Mouse (Mus musculus) gastrocnemius, postnatal 14 days (tissue): Measurements from ENCODE around the gene Adgrb3. TPM values are rescaled to one million over a fixed set of nuclear protein-coding genes. Genes with fewer than 3 reads are reported as not detected.
A peak's percentile ranks its signal among the peaks of the same experiment; 100 is the strongest.

ENCODE experiments used
- DNase-seq: peaks from one replicate; pipeline ENCODE4 v3.0.0; 2021; ENCODE audit warnings: mixed read lengths
- intact Hi-C: fragments of 180-260 bp; cut with DNase I; formaldehyde crosslinking; loops from one replicate; pipeline ENCODE4 v1.15.1; 2025; ENCODE audit warnings: low total_unique reads
- long read RNA-seq, 2 experiments: library from polyadenylated mRNA; stranded (forward); transcript quantifications; one replicate each; pipeline ENCODE4 v2.0.0; 2021
- total RNA-seq, 2 experiments: library from RNA; stranded (reverse); gene quantifications; 2 replicates each; pipeline ENCODE4 v1.2.3; 2021

Adgrb3 gene
- under 1 TPM; 0.13 to 0.18 TPM for total RNA-seq
- long read RNA-seq, experiment 1: 0 reads
- long read RNA-seq, experiment 2: 0 reads

- intact Hi-C loops: no loop called here
- no peak for DNase-seq
These were observed at the start of gene Adgrb3 for GRCm38 (mm10) chr1:25828971-25829920. Adgrb3 (minus strand) TSS chr1:25829707.

GRCm38 (mm10) chr1:25877526-25877925 is 48.0 kb upstream of the Adgrb3 start:
- no peak for DNase-seq
- intact Hi-C loops: no loop called here

GRCm38 (mm10) chr1:25857473-25857872 is 28.0 kb upstream of the Adgrb3 start:
- intact Hi-C loops: no loop called here
- DNase-seq: no peak

DNA sequence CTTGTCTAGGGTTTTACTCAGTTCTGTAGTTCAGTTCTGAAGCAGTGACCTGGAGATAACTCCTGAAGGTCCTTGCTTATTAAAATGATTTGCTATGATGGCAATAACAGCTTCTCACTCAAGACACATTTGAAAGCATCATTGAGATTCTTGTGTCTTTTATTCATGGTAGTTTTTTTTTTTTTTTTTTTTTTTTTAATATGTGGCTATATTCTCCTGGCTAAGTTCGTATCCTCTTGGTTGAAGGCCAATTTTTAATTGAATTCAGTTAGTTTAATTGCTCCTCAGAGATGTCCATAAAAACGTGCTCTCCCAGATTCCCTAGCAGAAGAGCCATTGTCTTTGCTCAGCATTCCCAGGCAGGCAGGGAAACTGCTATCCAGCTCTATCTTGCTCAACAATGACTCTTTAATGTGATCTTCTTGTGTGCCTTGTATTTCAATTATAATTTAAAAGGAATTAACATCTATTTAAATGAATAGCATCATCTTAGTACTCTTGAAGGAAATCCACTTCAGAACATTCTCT is 25.0 kb upstream of the Adgrb3 start:
- DNase-seq: no peak
- intact Hi-C loops: no loop called here

DNA sequence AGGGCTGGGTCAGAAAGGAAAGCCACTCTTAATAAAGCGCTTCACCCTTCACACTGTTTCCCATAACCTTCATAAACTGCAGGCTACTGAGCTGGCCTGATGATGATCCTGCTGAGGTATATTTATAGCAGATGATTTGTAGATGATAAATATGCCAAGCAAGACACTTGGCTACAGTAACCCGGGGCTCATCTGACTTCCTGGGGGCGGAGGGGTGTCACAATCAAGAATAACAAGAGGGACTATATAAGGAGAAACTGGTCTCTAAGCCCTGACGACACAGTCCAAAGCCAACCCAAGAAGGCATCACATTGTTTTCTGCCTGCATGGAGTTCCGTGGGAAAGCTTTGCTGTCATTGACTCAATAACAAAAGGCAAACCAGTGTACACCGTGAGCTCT is 2.8 kb upstream of the Adgrb3 start:
- intact Hi-C loops: no loop called here

DNA sequence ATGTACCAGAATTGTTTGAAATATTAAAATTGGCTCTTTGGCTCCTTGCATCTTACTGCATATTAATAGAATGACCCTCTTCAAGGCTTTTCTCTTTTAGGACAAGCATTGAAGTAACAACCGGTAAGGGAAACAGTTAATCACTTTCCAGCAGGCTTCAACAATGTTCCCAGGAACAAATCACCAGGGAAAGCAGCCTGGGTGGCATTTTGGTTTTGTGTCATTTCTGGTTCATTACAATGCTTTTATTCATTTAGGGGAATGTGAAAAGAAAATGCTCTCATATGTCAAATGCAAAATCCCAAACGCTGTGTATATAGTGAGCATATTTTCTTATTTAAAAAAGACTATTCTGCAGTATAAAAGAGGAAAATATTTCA is 2.0 kb upstream of the Adgrb3 start:
- no peak for DNase-seq
- intact Hi-C loops: no loop called here

More for the DNA sequence above, 2.8 kb upstream of the Adgrb3 start:
- no peak for DNase-seq

DNA sequence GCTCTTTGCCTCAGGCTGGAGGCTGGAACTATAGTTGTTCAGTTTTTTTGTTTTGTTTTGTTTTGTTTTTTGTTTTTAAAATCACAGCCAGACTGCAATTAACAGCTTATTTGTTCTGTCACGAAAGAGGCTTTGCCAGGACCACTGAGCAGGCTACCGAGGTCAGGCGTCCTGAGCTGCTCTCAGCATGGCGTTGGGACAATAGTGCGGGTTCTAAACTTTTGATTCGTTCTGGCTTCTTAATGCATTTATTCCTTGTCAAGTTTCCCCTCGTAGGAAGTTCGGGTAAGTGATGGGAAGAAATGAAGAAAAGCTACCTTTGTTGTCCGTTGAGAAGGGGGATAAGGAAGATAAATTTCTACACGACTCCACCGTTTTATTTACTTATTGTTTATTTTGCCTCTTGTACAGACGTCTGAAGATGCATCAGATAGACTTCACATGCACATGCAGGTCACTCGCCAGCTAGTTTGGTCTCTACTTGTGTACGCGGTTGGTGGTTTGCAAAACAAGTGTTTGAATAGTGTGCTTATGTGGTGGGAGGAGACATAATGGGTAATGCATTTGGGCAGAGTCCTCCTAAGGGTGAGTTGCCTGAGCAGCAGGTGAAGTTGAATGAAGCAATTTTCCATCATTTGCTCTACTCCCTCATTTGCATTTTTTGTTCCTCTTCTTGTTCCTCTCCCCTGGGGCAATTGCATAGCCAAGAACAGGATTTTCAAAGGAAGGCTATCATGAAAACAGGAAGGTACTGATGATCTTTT is 1.4 kb upstream of the Adgrb3 start:
- no peak for DNase-seq
- intact Hi-C loops: no loop called here

- peak; percentile 14 for DNase-seq
- intact Hi-C loops: no loop called here
These were observed 629 bp upstream of the Adgrb3 start for GRCm38 (mm10) chr1:25829921-25830751.

GRCm38 (mm10) chr1:25828071-25828755 is 1.3 kb downstream of the Adgrb3 start:
- intact Hi-C loops: no loop called here
- no peak for DNase-seq

GRCm38 (mm10) chr1:25827436-25827835 is 2.1 kb downstream of the Adgrb3 start:
- intact Hi-C loops: no loop called here
- DNase-seq: no peak

GRCm38 (mm10) chr1:25826771-25827170 is 2.7 kb downstream of the Adgrb3 start:
- intact Hi-C loops: no loop called here
- DNase-seq: no peak

DNA sequence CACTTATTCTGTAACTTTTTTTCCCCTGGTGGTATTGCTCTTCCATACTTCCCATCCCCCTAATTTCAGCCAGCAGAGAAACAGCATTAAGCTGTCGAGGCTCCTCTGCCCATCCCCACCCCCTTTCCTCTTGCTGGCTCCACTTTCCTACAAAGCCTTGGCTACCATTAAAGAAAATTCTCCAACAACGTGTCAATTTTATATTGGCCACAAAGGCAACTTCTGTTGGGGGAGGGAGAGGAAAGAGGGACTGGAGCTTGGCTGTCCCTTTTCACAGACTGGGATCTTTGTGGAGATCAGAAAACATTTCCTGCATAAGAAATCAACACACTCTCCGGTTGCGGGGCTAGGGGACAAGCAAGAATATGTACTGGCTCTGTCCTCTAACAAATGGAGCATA is 4.9 kb downstream of the Adgrb3 start:
- DNase-seq: no peak
- intact Hi-C loops: no loop called here

GRCm38 (mm10) chr1:25823961-25824360 is 5.5 kb downstream of the Adgrb3 start:
- no peak for DNase-seq
- intact Hi-C loops: no loop called here

DNA sequence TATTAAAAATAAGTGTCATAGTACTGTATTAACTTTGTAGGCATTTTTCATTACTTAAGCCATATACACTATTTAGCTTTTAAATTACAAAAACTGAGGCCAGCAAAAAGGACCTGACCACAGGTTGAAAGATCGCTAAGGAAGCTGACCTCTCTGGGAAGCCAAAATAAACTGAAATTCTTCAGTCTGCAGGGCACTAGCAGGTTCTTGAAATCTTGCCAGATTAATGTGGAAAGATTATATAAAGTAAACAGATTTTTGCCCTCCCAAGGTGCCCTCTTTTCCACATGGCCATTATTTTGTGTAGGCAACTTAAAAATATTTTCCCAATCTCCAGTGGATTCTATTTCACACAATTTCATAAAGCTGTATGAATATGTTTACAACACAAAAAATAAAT is 14.0 kb downstream of the Adgrb3 start:
- intact Hi-C loops: no loop called here
- DNase-seq: no peak

- intact Hi-C loops: no loop called here
- DNase-seq: no peak
These were observed 50.7 kb downstream of the Adgrb3 start for GRCm38 (mm10) chr1:25778784-25779183.

DNA sequence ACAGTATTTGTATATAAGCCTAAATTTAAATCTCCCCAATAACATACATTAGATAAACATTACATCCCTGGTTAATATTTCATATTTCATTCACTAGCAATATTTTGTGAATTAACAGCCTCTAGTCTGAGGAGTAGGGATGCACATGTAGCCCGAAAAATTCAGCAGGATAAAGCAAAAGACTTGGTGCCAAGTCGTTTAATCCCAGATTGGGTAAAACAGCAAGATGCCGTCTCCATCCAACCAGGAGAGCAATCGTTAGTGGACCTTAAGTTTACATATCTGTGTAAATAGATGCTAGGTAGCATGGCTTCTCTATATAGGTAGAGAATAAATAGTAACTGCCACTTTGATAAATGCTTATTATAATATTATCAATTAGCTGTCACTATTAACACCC is 52.0 kb downstream of the Adgrb3 start:
- DNase-seq: no peak
- intact Hi-C loops: no loop called here

DNA sequence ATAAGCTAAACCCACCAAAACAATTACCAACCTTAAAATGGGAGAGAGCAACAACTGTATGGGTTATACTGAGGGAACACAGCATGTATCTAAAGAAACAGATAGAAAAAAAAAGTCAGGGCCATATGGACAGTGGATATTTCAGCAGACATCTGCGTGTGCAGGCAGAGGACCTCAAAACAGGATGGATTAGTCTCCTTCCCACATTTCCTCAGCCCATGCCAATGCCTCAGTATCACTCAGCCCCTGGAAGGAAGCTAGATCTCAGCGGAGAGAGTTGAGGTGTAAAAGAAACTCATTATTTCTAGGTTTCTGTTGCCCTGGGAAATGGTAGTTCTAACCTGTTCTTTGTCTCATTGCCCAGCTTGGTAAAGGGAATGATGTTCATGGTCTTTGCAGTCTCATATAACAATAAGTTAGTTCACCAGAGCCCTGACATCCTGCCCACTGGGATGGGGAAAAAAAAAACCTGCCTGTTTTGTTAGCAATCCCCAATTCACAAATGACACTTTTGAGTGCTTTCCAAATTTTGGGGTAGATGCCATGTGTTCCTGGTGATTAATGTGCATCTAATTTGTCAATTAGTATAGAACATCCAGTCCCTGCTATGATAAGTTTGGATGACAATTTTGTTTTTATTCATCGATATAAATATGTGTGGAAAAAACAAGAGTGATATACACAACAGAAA is 53.9 kb downstream of the Adgrb3 start:
- intact Hi-C loops: no loop called here
- no peak for DNase-seq

- intact Hi-C loops: no loop called here
These were observed 60.5 kb downstream of the Adgrb3 start for GRCm38 (mm10) chr1:25768958-25769357.

More at GRCm38 (mm10) chr1:25768958-25769357, 60.5 kb downstream of the Adgrb3 start:
- DNase-seq: no peak
